Mouse (Mus musculus) cortical plate, adult 2 months (tissue): ENCODE results near the gene Slc2a1.

Experiments used
- CTCF ChIP-seq: fragments of 200-500 bp; IDR thresholded peaks from 2 replicates; pipeline ENCODE4 v1.5.1; 2011; ENCODE audit warnings: mild to moderate bottlenecking, control low read depth, low read length; ENCODE audit not compliant: insufficient read depth; ENCODE audit errors: extremely low read depth
- POLR2A ChIP-seq: fragments of 200-500 bp; IDR thresholded peaks from 2 replicates; pipeline ENCODE4 v1.6.1; 2011; ENCODE audit warnings: mild to moderate bottlenecking, low read length, control low read depth; ENCODE audit not compliant: insufficient read depth; ENCODE audit errors: extremely low read depth

DNA sequence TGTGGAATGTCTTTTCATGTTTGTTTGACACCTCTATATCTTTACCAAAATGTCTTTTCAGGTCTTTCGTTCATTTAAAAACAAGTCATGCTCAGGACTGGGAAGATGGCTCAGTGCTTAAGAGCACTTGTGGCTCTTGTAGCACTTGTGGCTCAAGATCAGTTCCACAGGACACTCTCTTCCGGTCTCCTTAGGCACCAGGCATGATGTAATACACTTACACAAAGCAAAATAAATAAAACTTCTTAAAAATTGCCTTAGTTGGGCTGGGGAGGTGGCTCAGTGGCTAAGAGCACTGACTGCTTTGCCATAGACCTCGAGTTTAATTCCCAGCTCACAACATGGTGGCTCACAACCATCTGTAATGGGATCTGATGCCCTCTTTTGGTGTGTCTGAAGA lies 52.8 kb downstream of the Slc2a1 start:
- TF ChIP-seq POLR2A: no peak
- TF ChIP-seq CTCF: no peak
